Mouse (Mus musculus): ENCODE measurements around the gene Iqck.

The Iqck gene

GRCm38 (mm10) chr7:118953626-118954282 lies 98.2 kb downstream of the Iqck start:
- no peak for DNase-seq

- no peak for DNase-seq
These were observed 99.4 kb downstream of the Iqck start for GRCm38 (mm10) chr7:118954968-118955367.

GRCm38 (mm10) chr7:118956616-118957246 lies 101.2 kb downstream of the Iqck start:
- no peak for DNase-seq

GRCm38 (mm10) chr7:118959209-118959608 lies 103.7 kb downstream of the Iqck start:
- DNase-seq, result no peak

GRCm38 (mm10) chr7:118964777-118965176 lies 109.2 kb downstream of the Iqck start:
- DNase-seq, result no peak

- no peak for DNase-seq
These were observed 109.6 kb downstream of the Iqck start for GRCm38 (mm10) chr7:118965198-118965597.

GRCm38 (mm10) chr7:118968870-118969269 lies 113.3 kb downstream of the Iqck start:
- DNase-seq, result no peak

GRCm38 (mm10) chr7:118971499-118971898 lies 115.9 kb downstream of the Iqck start:
- DNase-seq, result no peak

GRCm38 (mm10) chr7:118972306-118972705 lies 116.8 kb downstream of the Iqck start:
- DNase-seq, result no peak

GRCm38 (mm10) chr7:118973377-118973776 lies 117.8 kb downstream of the Iqck start:
- DNase-seq, result no peak

- no peak for DNase-seq
These were observed 120.3 kb downstream of the Iqck start for GRCm38 (mm10) chr7:118975837-118976236.

- peak in 1 of 2 experiments; percentile 25 for DNase-seq
These were observed 121.0 kb downstream of the Iqck start for GRCm38 (mm10) chr7:118976414-118977166.

GRCm38 (mm10) chr7:118977167-118977543 lies 121.6 kb downstream of the Iqck start:
- no peak for DNase-seq

- DNase-seq, result no peak
These were observed 123.6 kb downstream of the Iqck start for GRCm38 (mm10) chr7:118979121-118979520.

- no peak for DNase-seq
These were observed 124.2 kb downstream of the Iqck start for GRCm38 (mm10) chr7:118979708-118980107.

- DNase-seq, result peak; percentile 57 to 68
These were observed 125.8 kb downstream of the Iqck start for GRCm38 (mm10) chr7:118981346-118981745.

- DNase-seq, result peak; percentile 39 to 56
These were observed 126.3 kb downstream of the Iqck start for GRCm38 (mm10) chr7:118981831-118982230.

- DNase-seq, result peak in 1 of 2 experiments; percentile 21
These were observed 127.0 kb downstream of the Iqck start for GRCm38 (mm10) chr7:118982586-118982985.

GRCm38 (mm10) chr7:118983961-118984360 lies 128.4 kb downstream of the Iqck start:
- peak; percentile 31 to 38 for DNase-seq

- no peak for DNase-seq
These were observed 130.2 kb downstream of the Iqck start for GRCm38 (mm10) chr7:118985786-118986185.

- DNase-seq, result no peak
These were observed 130.8 kb downstream of the Iqck start for GRCm38 (mm10) chr7:118986369-118986768.

GRCm38 (mm10) chr7:118989275-118989856 lies 133.8 kb downstream of the Iqck start:
- no peak for DNase-seq

GRCm38 (mm10) chr7:118990282-118990681 lies 134.7 kb downstream of the Iqck start:
- DNase-seq, result no peak
